Mouse (Mus musculus): Measurements from ENCODE around the gene Tmem176a. TPM values are rescaled to one million over a fixed set of nuclear protein-coding genes. Genes with fewer than 3 reads are reported as not detected.

The Tmem176a gene
- polyA plus RNA-seq, 1 experiment from 2014 or later = 30.5 TPM

GRCm38 (mm10) chr6:48851820-48852491 lies 11.2 kb downstream of the Tmem176a start:
- ATAC-seq (ENCODE audit: low read depth) = peak; percentile 19; the same call in 1 of the 2 replicates
- peak overlapping the region; percentile 33 for H3K4me3 ChIP-seq
- WGBS = under 1% methylated on average over 29 of the region's 29 CpGs
- 0 out of 2 replicates have a peak, but pooled peaks cover 2% of the 10 kb centered on the region for H3K27me3 ChIP-seq
- H3K9me3 ChIP-seq = no peaks in the 10 kb centered on the region
- peak overlapping the region; percentile 38; the same call in 1 of the 2 replicates for H3K27ac ChIP-seq (replicated peaks)
- H3K36me3 ChIP-seq = no peaks in the 10 kb centered on the region
- peak overlapping the region; percentile 44 for H3K9ac ChIP-seq
- H3K4me2 ChIP-seq = peak overlapping the region; percentile 55
- peaks cover 10% of the 10 kb centered on the region for H3K4me1 ChIP-seq (replicated peaks)

DNA sequence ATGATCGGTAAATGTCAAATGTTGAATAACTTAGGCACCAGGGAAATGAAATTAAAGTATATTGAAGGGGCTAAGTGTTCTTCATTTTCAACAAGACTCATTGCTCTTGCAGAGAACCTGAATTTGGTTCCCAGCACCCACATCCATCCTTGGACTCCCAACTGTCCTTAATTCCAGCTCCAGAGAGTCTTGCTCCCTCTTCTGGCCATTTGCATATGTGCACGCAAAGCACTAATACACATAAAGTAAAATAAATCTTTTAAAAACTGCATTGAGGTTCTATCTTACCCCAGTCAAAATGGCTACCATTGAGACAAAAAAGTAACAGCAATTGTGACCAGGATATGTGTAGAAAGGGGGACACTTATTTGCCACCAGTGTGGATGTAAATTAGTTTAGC lies 13.4 kb downstream of the Tmem176a start:
- Histone ChIP-seq H3K4me3 (no peak overlapping the region), H3K9me3 (no peaks in the 10 kb centered on the region), H3K4me1 (replicated peaks) (peaks cover 10% of the 10 kb centered on the region), H3K27me3 (peaks cover 9% of the 10 kb centered on the region; the same call in 1 of the 2 replicates), H3K36me3 (no peaks in the 10 kb centered on the region), H3K27ac (replicated peaks) (no peak overlapping the region), H3K4me2 (no peak overlapping the region), H3K9ac (no peak overlapping the region)
- ATAC-seq (ENCODE audit: low read depth) = no peak
- WGBS = 97% methylated on average over 2 of the region's 2 CpGs

DNA sequence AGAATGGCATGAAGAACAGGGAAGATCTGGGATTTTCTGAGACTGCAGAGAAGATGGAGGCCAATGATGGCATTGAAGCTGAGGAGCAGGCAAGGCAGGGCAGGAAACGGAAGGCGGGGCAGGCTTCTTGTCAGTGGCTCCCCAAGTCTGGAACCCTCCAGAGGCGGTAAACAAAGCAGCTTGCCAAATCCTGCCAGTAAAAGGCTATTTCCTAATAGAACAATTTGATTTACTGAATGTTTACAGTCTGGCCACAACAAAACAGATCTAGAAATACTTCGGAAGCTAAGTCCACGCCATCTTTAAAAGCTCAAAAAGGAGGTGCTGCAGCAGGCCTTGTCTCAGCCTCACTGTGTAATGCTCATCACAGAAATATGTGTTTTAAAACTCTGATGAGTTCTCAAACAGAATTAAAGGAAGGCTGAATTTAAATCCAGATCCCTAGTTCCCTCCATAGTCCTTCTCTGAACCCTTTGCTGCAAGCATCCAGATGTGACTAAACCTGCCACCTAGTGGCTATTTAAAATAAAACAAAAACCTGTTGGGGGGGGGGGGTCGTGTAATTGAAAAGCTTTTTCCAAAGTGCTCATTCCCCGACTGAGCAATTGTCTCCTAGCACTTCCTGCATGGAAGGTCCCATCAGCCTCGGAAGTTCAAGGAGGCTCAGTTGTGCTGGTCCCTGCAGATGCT lies 17.0 kb downstream of the Tmem176a start:
- H3K4me3 ChIP-seq = no peak overlapping the region
- H3K4me2 ChIP-seq = no peak overlapping the region
- H3K27me3 ChIP-seq = peaks cover 18% of the 10 kb centered on the region
- no peak overlapping the region for H3K9ac ChIP-seq
- no peak for ATAC-seq (ENCODE audit: low read depth)
- H3K4me1 ChIP-seq (replicated peaks) = peaks cover 6% of the 10 kb centered on the region; the same call in 1 of the 2 replicates
- 50% methylated on average over 8 of the region's 8 CpGs for WGBS
- H3K27ac ChIP-seq (replicated peaks) = no peak overlapping the region
- H3K36me3 ChIP-seq = no peaks in the 10 kb centered on the region
- no peaks in the 10 kb centered on the region for H3K9me3 ChIP-seq

- peaks cover 39% of the 10 kb centered on the region for H3K27me3 ChIP-seq
- peak overlapping the region; percentile 43 for H3K4me2 ChIP-seq
- H3K4me3 ChIP-seq = peak overlapping the region; percentile 6; the same call in 1 of the 2 replicates
- peaks cover 6% of the 10 kb centered on the region; the same call in 1 of the 2 replicates for H3K4me1 ChIP-seq (replicated peaks)
- ATAC-seq (ENCODE audit: low read depth) = no peak
- H3K27ac ChIP-seq (replicated peaks) = no peak overlapping the region
- 16% methylated on average over 23 of the region's 23 CpGs for WGBS
- no peak overlapping the region for H3K9ac ChIP-seq
- no peaks in the 10 kb centered on the region for H3K36me3 ChIP-seq
- no peaks in the 10 kb centered on the region for H3K9me3 ChIP-seq
These were observed 19.6 kb downstream of the Tmem176a start for GRCm38 (mm10) chr6:48860130-48860815.

DNA sequence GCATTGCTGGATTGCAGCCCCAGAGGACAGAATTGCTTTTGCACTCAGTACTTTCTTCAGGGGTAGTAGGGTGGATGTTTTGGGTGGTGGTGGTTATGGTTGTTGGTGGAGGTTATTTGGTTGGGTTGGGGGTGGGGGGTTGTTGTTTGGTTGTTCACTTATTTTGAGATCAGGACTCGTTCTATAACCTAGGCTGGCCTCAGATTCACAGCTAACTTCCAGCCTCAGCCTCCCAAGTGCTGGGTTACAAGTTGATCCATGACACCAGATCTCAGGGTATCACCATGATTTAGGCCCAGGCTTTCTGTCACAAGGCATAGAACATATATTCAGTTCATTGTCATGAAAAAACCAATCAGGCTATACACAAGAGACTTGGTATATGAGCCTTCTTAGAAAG lies 20.1 kb downstream of the Tmem176a start:
- Histone ChIP-seq H3K9ac (no peak overlapping the region), H3K4me2 (no peak overlapping the region), H3K4me3 (no peak overlapping the region), H3K4me1 (replicated peaks) (peaks cover 6% of the 10 kb centered on the region; the same call in 1 of the 2 replicates), H3K36me3 (no peaks in the 10 kb centered on the region), H3K27me3 (peaks cover 41% of the 10 kb centered on the region), H3K9me3 (no peaks in the 10 kb centered on the region), H3K27ac (replicated peaks) (no peak overlapping the region)
- no peak for ATAC-seq (ENCODE audit: low read depth)
- 88% methylated on average over 1 of the region's 1 CpGs for WGBS

- no peak overlapping the region for H3K4me2 ChIP-seq
- peaks cover 39% of the 10 kb centered on the region for H3K27me3 ChIP-seq
- H3K36me3 ChIP-seq = no peaks in the 10 kb centered on the region
- no peak overlapping the region for H3K27ac ChIP-seq (replicated peaks)
- H3K9ac ChIP-seq = no peak overlapping the region
- ATAC-seq (ENCODE audit: low read depth) = no peak
- H3K9me3 ChIP-seq = no peaks in the 10 kb centered on the region
- peaks cover 6% of the 10 kb centered on the region; the same call in 1 of the 2 replicates for H3K4me1 ChIP-seq (replicated peaks)
- no peak overlapping the region for H3K4me3 ChIP-seq
- 74% methylated on average over 12 of the region's 12 CpGs for WGBS
These were observed 21.0 kb downstream of the Tmem176a start for GRCm38 (mm10) chr6:48861616-48862280.

GRCm38 (mm10) chr6:48862816-48863215 lies 22.1 kb downstream of the Tmem176a start:
- no peak overlapping the region for H3K9ac ChIP-seq
- H3K9me3 ChIP-seq = no peaks in the 10 kb centered on the region
- H3K27me3 ChIP-seq = peaks cover 40% of the 10 kb centered on the region
- WGBS = 79% methylated on average over 4 of the region's 4 CpGs
- H3K4me2 ChIP-seq = no peak overlapping the region
- H3K4me3 ChIP-seq = no peak overlapping the region
- no peak for ATAC-seq (ENCODE audit: low read depth)
- H3K27ac ChIP-seq (replicated peaks) = no peak overlapping the region
- H3K4me1 ChIP-seq (replicated peaks) = peaks cover 14% of the 10 kb centered on the region
- no peaks in the 10 kb centered on the region for H3K36me3 ChIP-seq

DNA sequence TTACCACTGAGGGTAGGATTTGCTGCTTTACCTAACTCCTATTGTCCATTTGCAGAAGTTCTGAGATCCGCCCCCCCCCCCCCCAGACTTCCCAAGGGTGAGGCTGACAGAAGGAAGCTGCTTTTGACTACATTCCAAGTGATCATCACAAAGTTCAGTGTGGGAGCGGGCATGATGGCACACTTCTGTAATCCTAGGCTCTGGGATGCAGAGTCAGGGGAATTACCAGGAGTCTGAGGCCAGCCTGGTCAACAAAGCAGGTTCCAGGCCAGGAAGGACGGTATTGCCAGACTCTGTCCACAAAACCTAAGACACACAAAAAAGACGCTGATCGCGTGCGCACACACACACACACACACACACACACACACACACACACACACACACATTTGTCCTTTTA lies 22.8 kb downstream of the Tmem176a start:
- Histone ChIP-seq H3K27ac (replicated peaks) (no peak overlapping the region), H3K4me1 (replicated peaks) (peaks cover 14% of the 10 kb centered on the region), H3K4me2 (no peak overlapping the region), H3K9ac (no peak overlapping the region), H3K36me3 (no peaks in the 10 kb centered on the region), H3K27me3 (peaks cover 47% of the 10 kb centered on the region), H3K4me3 (no peak overlapping the region), H3K9me3 (no peaks in the 10 kb centered on the region)
- 89% methylated on average over 7 of the region's 7 CpGs for WGBS
- ATAC-seq (ENCODE audit: low read depth) = no peak

DNA sequence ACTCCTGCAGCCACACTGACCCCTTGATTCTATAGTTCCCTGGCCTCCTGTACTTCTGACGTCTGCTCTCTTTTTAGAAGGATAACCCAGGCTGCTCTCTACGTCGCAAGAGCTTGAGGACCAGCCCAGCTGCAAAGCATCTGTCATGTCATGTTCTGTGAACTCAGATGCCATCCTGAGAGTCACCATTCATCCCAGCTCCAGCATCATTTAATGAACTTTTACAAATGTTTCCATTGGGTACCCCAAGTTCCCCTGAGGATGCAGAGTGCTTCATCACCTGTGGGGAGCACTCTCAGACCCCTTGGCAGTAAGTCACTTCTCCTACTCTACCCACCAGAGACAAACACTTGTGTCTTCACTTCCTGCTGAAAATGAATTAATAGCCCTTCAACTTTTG lies 23.5 kb downstream of the Tmem176a start:
- H3K9me3 ChIP-seq = no peaks in the 10 kb centered on the region
- no peak overlapping the region for H3K9ac ChIP-seq
- H3K4me3 ChIP-seq = no peak overlapping the region
- peaks cover 14% of the 10 kb centered on the region for H3K4me1 ChIP-seq (replicated peaks)
- no peak overlapping the region for H3K27ac ChIP-seq (replicated peaks)
- ATAC-seq (ENCODE audit: low read depth) = no peak
- H3K4me2 ChIP-seq = no peak overlapping the region
- no peaks in the 10 kb centered on the region for H3K36me3 ChIP-seq
- WGBS = 51% methylated on average over 3 of the region's 3 CpGs
- H3K27me3 ChIP-seq = peaks cover 51% of the 10 kb centered on the region

DNA sequence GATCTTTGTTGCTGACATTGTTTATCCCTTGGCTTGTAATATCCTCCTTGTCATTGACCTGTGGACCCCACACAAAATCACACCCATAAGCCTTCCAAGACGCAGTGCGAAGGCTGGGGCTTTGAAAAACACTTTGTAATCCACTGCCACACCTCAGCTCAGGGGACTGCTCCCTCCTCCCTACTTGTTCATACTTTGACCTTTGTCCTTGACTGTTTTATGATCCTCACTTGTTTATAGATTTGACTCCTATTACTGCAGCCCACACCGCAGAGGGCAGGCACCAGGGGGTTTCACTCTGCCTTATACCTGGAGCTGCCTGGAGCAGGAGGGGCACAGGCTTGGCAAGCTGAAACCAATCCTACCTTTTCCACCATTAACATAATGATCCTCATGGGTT lies 24.0 kb downstream of the Tmem176a start:
- Histone ChIP-seq H3K4me3 (no peak overlapping the region), H3K9me3 (no peaks in the 10 kb centered on the region), H3K4me2 (no peak overlapping the region), H3K27me3 (peaks cover 56% of the 10 kb centered on the region), H3K27ac (replicated peaks) (no peak overlapping the region), H3K36me3 (no peaks in the 10 kb centered on the region), H3K4me1 (replicated peaks) (peaks cover 14% of the 10 kb centered on the region), H3K9ac (no peak overlapping the region)
- ATAC-seq (ENCODE audit: low read depth) = no peak
- WGBS = 46% methylated on average over 3 of the region's 3 CpGs

- Histone ChIP-seq H3K9me3 (no peaks in the 10 kb centered on the region), H3K4me1 (replicated peaks) (peaks cover 12% of the 10 kb centered on the region), H3K4me2 (no peak overlapping the region), H3K36me3 (no peaks in the 10 kb centered on the region), H3K4me3 (no peak overlapping the region), H3K9ac (no peak overlapping the region), H3K27ac (replicated peaks) (no peak overlapping the region), H3K27me3 (peaks cover 61% of the 10 kb centered on the region)
- WGBS = 61% methylated on average over 1 of the region's 1 CpGs
- ATAC-seq (ENCODE audit: low read depth) = no peak
These were observed 24.5 kb downstream of the Tmem176a start for GRCm38 (mm10) chr6:48865152-48865745.
